8 mouse cellular contexts compared by ENCODE assay signal in genomic region chr1:153192379-153192778, GRCm38 (mm10). TPM values are rescaled to one million over a fixed set of nuclear protein-coding genes. Genes with fewer than 3 reads are reported as not detected.
DNase-seq lines count a peak whose midpoint lies in the region; ATAC-seq lines count a peak whose summit lies in the region.
"Had no signal": no experiment of that assay in that cellular context is flagged by ENCODE, and none has a peak within 500 bp of the region (broad histone marks: within the 10 kb centered on the region; RNA-seq: fewer than 3 reads in every experiment).

No protein-coding gene starts in this region.

- DNase-seq in kidney, postnatal 25 days: no peak
- DNase-seq in embryonic facial prominence, embryonic 14.5 days (ENCODE audit: low spot score): no peak
- no peak for DNase-seq in forebrain, embryonic 14.5 days (ENCODE audit: low spot score)
- DNase-seq in midbrain, embryonic 14.5 days: no peak
- no peak for DNase-seq in thymus, postnatal 14 days
- no peak for DNase-seq in adrenal gland, adult (ENCODE audit: inconsistent age in 2 of 2, low spot score in 1 of 2)

- ATAC-seq in kidney, embryonic 14.5 days (ENCODE audit: low FRiP score, low TSS enrichment): no peak
- ATAC-seq in embryonic facial prominence, embryonic 14.5 days (ENCODE audit: low read depth): no peak
- no peak for ATAC-seq in forebrain, embryonic 14.5 days
- no peak for ATAC-seq in midbrain, embryonic 14.5 days (ENCODE audit: low FRiP score, low TSS enrichment)

- no peaks in the 10 kb centered on the region for H3K27me3 ChIP-seq in kidney, embryonic 14.5 days (ENCODE audit: control insufficient read depth, insufficient read depth, low read length)
- 0 out of 2 replicates have a peak, but pooled peaks cover under 1% of the 10 kb centered on the region for H3K27me3 ChIP-seq in embryonic facial prominence, embryonic 14.5 days (replicated peaks; ENCODE audit: control insufficient read depth, insufficient read depth, low read length)
- 0 out of 2 replicates have a peak, but pooled peaks cover under 1% of the 10 kb centered on the region for H3K27me3 ChIP-seq in forebrain, embryonic 14.5 days (replicated peaks; ENCODE audit: control insufficient read depth, insufficient read depth, low read length)
- H3K27me3 ChIP-seq in midbrain, embryonic 14.5 days (ENCODE audit: control insufficient read depth, insufficient read depth, low read length): no peaks in the 10 kb centered on the region; the same call in 1 of the 2 replicates

- peak overlapping the region; percentile 80 for H3K27ac ChIP-seq in kidney, embryonic 14.5 days (ENCODE audit: low read depth, low read length)
- peak overlapping the region; percentile 63 for H3K27ac ChIP-seq in embryonic facial prominence, embryonic 14.5 days (replicated peaks; ENCODE audit: low read depth, low read length)
- peak overlapping the region; percentile 54; the same call in 1 of the 2 replicates for H3K27ac ChIP-seq in forebrain, embryonic 14.5 days (ENCODE audit: low read depth, low read length)
- H3K27ac ChIP-seq in midbrain, embryonic 14.5 days (replicated peaks; ENCODE audit: low read depth, low read length): peak overlapping the region; percentile 63; the same call in 1 of the 2 replicates
- H3K27ac ChIP-seq: layer of hippocampus, adult 2 months had no signal

- H3K4me3 ChIP-seq in kidney, embryonic 14.5 days (ENCODE audit: low read length): no peak overlapping the region
- H3K4me3 ChIP-seq in embryonic facial prominence, embryonic 14.5 days (ENCODE audit: low read depth, low read length): no peak overlapping the region
- no peak overlapping the region for H3K4me3 ChIP-seq in forebrain, embryonic 14.5 days (ENCODE audit: low read depth, low read length)
- no peak overlapping the region for H3K4me3 ChIP-seq in midbrain, embryonic 14.5 days (replicated peaks; ENCODE audit: low read depth, low read length)
- H3K4me3 ChIP-seq: layer of hippocampus, adult 2 months had no signal

- no peaks in the 10 kb centered on the region for H3K9me3 ChIP-seq in kidney, embryonic 14.5 days (ENCODE audit: control insufficient read depth, low read length)
- no peaks in the 10 kb centered on the region for H3K9me3 ChIP-seq in embryonic facial prominence, embryonic 14.5 days (ENCODE audit: control insufficient read depth, low read length)
- no peaks in the 10 kb centered on the region for H3K9me3 ChIP-seq in forebrain, embryonic 14.5 days (replicated peaks; ENCODE audit: control insufficient read depth, low read length)
- no peaks in the 10 kb centered on the region for H3K9me3 ChIP-seq in midbrain, embryonic 14.5 days (ENCODE audit: control insufficient read depth, low read length)

- no peak overlapping the region for H3K4me2 ChIP-seq in kidney, embryonic 14.5 days (replicated peaks; ENCODE audit: low read depth, low read length)
- 0 out of 2 replicates have a peak overlapping the region, but pooled peaks have one; percentile 20 for H3K4me2 ChIP-seq in embryonic facial prominence, embryonic 14.5 days (ENCODE audit: low read depth, low read length)
- no peak overlapping the region for H3K4me2 ChIP-seq in forebrain, embryonic 14.5 days (ENCODE audit: low read length)
- H3K4me2 ChIP-seq in midbrain, embryonic 14.5 days (ENCODE audit: low read length): no peak overlapping the region

- no peaks in the 10 kb centered on the region for H3K36me3 ChIP-seq in kidney, embryonic 14.5 days (ENCODE audit: control insufficient read depth, insufficient read depth, low read length)
- H3K36me3 ChIP-seq in embryonic facial prominence, embryonic 14.5 days (ENCODE audit: control insufficient read depth, insufficient read depth, low read length): no peaks in the 10 kb centered on the region
- no peaks in the 10 kb centered on the region for H3K36me3 ChIP-seq in forebrain, embryonic 14.5 days (ENCODE audit: control insufficient read depth, insufficient read depth, low read length)
- no peaks in the 10 kb centered on the region for H3K36me3 ChIP-seq in midbrain, embryonic 14.5 days (ENCODE audit: control insufficient read depth, insufficient read depth, low read length)

- WGBS in kidney, embryonic 14.5 days: 73% methylated on average over 4 of the region's 4 CpGs
- WGBS in embryonic facial prominence, embryonic 14.5 days: 75% methylated on average over 4 of the region's 4 CpGs
- WGBS in forebrain, embryonic 14.5 days: 71% methylated on average over 4 of the region's 4 CpGs
- WGBS in midbrain, embryonic 14.5 days: 58% methylated on average over 4 of the region's 4 CpGs

- no peak overlapping the region for H3K9ac ChIP-seq in kidney, embryonic 14.5 days (ENCODE audit: low read depth, low read length)
- H3K9ac ChIP-seq in embryonic facial prominence, embryonic 14.5 days (ENCODE audit: low read depth, low read length): no peak overlapping the region
- no peak overlapping the region for H3K9ac ChIP-seq in forebrain, embryonic 14.5 days (ENCODE audit: low read length)
- no peak overlapping the region for H3K9ac ChIP-seq in midbrain, embryonic 14.5 days (replicated peaks; ENCODE audit: low read length)

- peaks cover 13% of the 10 kb centered on the region; the same call in 1 of the 2 replicates for H3K4me1 ChIP-seq in kidney, embryonic 14.5 days (ENCODE audit: control insufficient read depth, insufficient read depth, low read length)
- peaks cover 15% of the 10 kb centered on the region; the same call in 1 of the 2 replicates for H3K4me1 ChIP-seq in embryonic facial prominence, embryonic 14.5 days (ENCODE audit: control insufficient read depth, insufficient read depth, low read length)
- H3K4me1 ChIP-seq in forebrain, embryonic 14.5 days (ENCODE audit: control insufficient read depth, insufficient read depth, low read length): peaks cover 7% of the 10 kb centered on the region
- H3K4me1 ChIP-seq in midbrain, embryonic 14.5 days (ENCODE audit: control insufficient read depth, insufficient read depth, low read length): peaks cover 15% of the 10 kb centered on the region; the same call in 1 of the 2 replicates

RNA-seq across cellular contexts. Expression of gene Lamc2, which starts 6.1 kb away (rescaled TPM):
- 24.5 and 44.2 TPM in 2 replicates for polyA plus RNA-seq in kidney, embryonic 14.5 days (2014; fragmentation: Nextera tagmentation; extraction: Ambion mirVana)
- polyA plus RNA-seq in embryonic facial prominence, embryonic 14.5 days (2014; fragmentation: Nextera tagmentation; extraction: Ambion mirVana): 10.7 and 12.4 TPM in 2 replicates
- 0.70 and 1.1 TPM in 2 replicates for polyA plus RNA-seq in forebrain, embryonic 14.5 days (2014; fragmentation: Nextera tagmentation; extraction: Ambion mirVana)
- 1.3 and 2.3 TPM in 2 replicates for polyA plus RNA-seq in midbrain, embryonic 14.5 days (2014; fragmentation: Nextera tagmentation; extraction: Ambion mirVana)
